Mouse (Mus musculus) embryo, embryonic 9.5 days (tissue): Measurements from ENCODE around the gene Atf6b.

Experiments
- DNase-seq: peaks from one replicate; pipeline ENCODE4 v3.0.0-alpha.2; 2017; ENCODE audit errors: extremely low spot score

Atf6b gene

GRCm38 (mm10) chr17:34692906-34693305 lies 46.0 kb downstream of the Atf6b start:
- DNase-seq, result no peak

DNA sequence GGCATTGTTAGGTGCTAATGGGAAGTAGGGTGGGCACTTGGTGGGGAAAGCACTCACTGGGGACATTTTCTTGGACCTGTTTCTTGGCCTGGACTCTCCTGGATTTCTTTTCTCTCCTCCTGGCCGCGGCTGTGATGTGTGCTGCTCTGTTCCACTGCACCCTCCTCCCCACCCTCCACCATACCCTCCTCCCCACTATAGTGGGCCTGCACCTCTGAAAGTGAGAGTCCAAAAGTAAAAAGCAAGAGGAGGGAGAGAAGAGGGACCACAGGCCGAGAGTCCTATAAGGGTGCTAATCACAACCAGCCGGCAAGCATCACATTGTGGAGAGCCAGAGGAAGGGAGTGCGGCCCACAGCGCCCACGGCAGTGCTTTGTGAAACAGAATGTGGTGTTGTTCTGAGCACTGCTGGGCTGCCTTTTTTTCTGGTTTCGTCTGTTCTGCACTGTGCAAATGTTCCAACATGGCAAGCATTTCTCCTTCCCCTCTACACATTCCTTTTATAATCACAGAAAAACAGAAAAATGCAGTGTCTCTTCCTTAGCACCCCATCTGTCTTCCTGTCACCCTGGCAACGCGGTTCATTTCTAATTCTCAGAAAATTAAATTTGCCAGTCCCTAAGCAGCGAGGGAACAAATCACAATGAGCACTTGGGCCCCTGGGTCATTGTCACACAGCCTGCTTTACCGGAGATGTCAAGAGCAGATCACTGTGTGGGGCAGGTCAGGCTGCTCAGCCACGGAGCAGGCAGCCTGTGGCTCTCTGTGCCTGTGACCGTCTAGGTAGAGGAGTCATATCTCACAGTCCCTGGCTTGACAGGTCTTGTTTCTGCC lies 52.8 kb downstream of the Atf6b start:
- DNase-seq, result no peak

GRCm38 (mm10) chr17:34700671-34701071 lies 53.7 kb downstream of the Atf6b start:
- no peak for DNase-seq
